Mouse (Mus musculus) olfactory bulb, adult 2 months (tissue): ENCODE data around the gene Mcrs1.

Experiments used
- CTCF ChIP-seq: fragments of 200-500 bp; IDR thresholded peaks from 2 replicates; pipeline ENCODE4 v1.5.1; 2012; ENCODE audit warnings: low read depth, mild to moderate bottlenecking, low read length, moderate library complexity; ENCODE audit not compliant: insufficient read depth
- POLR2A ChIP-seq: fragments of 200-500 bp; IDR thresholded peaks from 2 replicates; pipeline ENCODE4 v1.6.1; 2012; ENCODE audit warnings: mild to moderate bottlenecking, low read depth, low read length, moderate library complexity; ENCODE audit not compliant: insufficient read depth

DNA sequence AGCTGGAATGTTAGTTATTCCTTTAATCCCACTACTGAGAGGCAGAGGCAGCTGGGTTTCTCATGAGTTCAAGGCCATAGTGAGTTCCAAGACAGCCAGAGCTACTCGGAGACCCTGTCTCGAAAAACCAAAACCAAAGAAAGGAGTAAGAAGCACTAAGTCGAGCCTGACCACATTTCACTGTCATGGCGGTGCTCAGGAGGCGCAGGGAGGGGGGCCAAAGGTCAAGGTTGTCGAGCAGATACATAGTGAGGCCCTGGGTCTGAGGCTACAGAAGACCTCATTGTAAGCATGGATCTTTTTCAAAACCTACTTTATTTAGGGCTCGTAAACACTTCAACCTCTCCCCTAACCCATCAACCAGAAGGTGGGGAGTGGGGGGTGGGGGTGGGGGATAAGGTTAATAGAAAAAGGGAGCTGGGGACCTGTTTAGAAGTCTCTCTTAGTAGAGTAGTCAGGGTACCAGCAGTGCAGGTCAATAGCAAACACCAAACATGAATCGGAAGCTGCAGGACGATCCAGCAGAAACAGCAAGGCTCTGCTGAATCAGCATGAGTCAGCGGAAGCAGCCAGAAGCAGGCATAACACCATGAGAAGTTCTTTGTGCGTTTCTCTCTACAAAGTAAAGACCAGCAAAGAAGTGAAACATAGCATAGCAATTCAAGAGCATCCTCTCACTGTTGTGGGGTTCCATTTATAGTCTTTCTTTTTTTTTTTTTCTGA, 35.9 kb downstream of the Mcrs1 start:
- TF ChIP-seq CTCF: no peak
- no peak for TF ChIP-seq POLR2A
